Mouse (Mus musculus): ENCODE data around the gene Gm17660.

DNA sequence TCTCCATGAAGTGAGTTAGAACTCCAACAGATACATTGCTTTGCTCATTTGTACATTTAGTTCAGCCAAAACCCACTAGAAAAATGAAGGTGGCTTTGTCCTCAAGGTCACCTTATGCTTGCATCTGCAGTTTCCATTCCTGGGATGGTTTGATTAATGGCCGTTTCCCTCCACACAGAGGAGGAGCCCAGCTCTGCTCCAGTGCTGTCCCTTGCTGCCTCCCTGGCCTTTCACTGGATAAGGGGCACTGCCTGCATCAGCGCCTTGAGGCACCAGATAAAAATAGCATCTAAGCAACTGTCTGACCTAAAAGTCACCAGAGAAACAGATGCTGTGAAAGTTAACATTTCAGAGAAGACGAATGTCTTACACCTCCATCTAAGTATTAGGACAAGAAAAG is 32.1 kb upstream of the Gm17660 start:
- no peak for TF ChIP-seq CTCF (IDR thresholded peaks at IDR 0.05; ENCODE audit: borderline replicate concordance, insufficient read depth, low read depth, low read length)
- no peak for TF ChIP-seq POLR2A (IDR thresholded peaks at IDR 0.05; ENCODE audit: borderline replicate concordance, insufficient read depth, low read length)
